In genomic region chr7:26781767-26782131, GRCm38 (mm10) we compare ENCODE assay signal across 21 mouse cellular contexts. TPM values are rescaled to one million over a fixed set of nuclear protein-coding genes. Genes with fewer than 3 reads are reported as not detected.
A peak's percentile ranks its signal among the peaks of the same experiment; 100 is the strongest.
DNase-seq lines count a peak whose midpoint lies in the region; ATAC-seq and TF ChIP-seq lines count a peak whose summit lies in the region.
"Had no signal": no experiment of that assay in that cellular context is flagged by ENCODE, and none has a peak within 500 bp of the region (broad histone marks: within the 10 kb centered on the region; RNA-seq: fewer than 3 reads in every experiment).

No protein-coding gene starts in this region.

- no peak for TF ChIP-seq CTCF in layer of hippocampus, adult 2 months (conservative IDR thresholded peaks at IDR 0.05)

- ATAC-seq in hindbrain, embryonic 14.5 days (ENCODE audit: low FRiP score) = no peak
- peak; percentile 59 for ATAC-seq in stomach, embryonic 14.5 days (ENCODE audit: insufficient number of reproducible peaks, insufficient read depth, low FRiP score, low read depth)
- ATAC-seq: Patski had no signal

- H3K27ac ChIP-seq in hindbrain, embryonic 10.5 days = peak overlapping the region; percentile 66; the same call in 1 of the 2 replicates
- no peak overlapping the region for H3K27ac ChIP-seq in hindbrain, embryonic 14.5 days
- H3K27ac ChIP-seq in stomach, embryonic 14.5 days (ENCODE audit: low read length) = no peak overlapping the region
- no peak overlapping the region for H3K27ac ChIP-seq in layer of hippocampus, adult 2 months
- H3K27ac ChIP-seq: macrophage had no signal

- H3K4me2 ChIP-seq in hindbrain, embryonic 14.5 days (replicated peaks) = no peak overlapping the region
- H3K4me2 ChIP-seq in stomach, embryonic 14.5 days (replicated peaks; ENCODE audit: low read depth, low read length) = no peak overlapping the region
- H3K4me2 ChIP-seq: heart, embryonic 11.5 days; lung, embryonic 14.5 days had no signal

- no peaks in the 10 kb centered on the region for H3K27me3 ChIP-seq in hindbrain, embryonic 10.5 days (ENCODE audit: insufficient read depth, poor library complexity, severe bottlenecking)
- H3K27me3 ChIP-seq in hindbrain, embryonic 14.5 days (ENCODE audit: control insufficient read depth, insufficient read depth, low read length) = no peaks in the 10 kb centered on the region
- no peaks in the 10 kb centered on the region for H3K27me3 ChIP-seq in stomach, embryonic 14.5 days (ENCODE audit: control insufficient read depth, insufficient read depth, low read length)
- H3K27me3 ChIP-seq: midbrain, embryonic 15.5 days had no signal

- no peaks in the 10 kb centered on the region for H3K9me3 ChIP-seq in hindbrain, embryonic 10.5 days
- H3K9me3 ChIP-seq in hindbrain, embryonic 14.5 days (ENCODE audit: control insufficient read depth, low read length) = no peaks in the 10 kb centered on the region
- no peaks in the 10 kb centered on the region for H3K9me3 ChIP-seq in stomach, embryonic 14.5 days (ENCODE audit: control insufficient read depth, low read depth, low read length)
- H3K9me3 ChIP-seq: midbrain, embryonic 15.5 days had no signal

- no peak overlapping the region for H3K4me3 ChIP-seq in hindbrain, embryonic 10.5 days
- no peak overlapping the region for H3K4me3 ChIP-seq in hindbrain, embryonic 14.5 days (replicated peaks; ENCODE audit: low read length)
- no peak overlapping the region for H3K4me3 ChIP-seq in stomach, embryonic 14.5 days (ENCODE audit: low read depth, low read length)
- no peak overlapping the region for H3K4me3 ChIP-seq in layer of hippocampus, adult 2 months
- H3K4me3 ChIP-seq: midbrain, embryonic 15.5 days had no signal

- peak; percentile 5 for DNase-seq in hindbrain, embryonic 10.5 days (ENCODE audit: low spot score)
- no peak for DNase-seq in hindbrain, embryonic 14.5 days (ENCODE audit: low spot score)
- DNase-seq in embryo, embryonic 10 days (ENCODE audit: low spot score) = peak; percentile 41
- DNase-seq in liver = peak; percentile 27
- no peak for DNase-seq in heart, postnatal 4 days
- DNase-seq in layer of hippocampus, adult 2 months (ENCODE audit: low spot score in 2 of 2) = no peak
- DNase-seq in cerebellum, adult 11 months = no peak
- DNase-seq: cerebellum, adult 11-12 months; gastrocnemius, postnatal 36 days; heart, postnatal 36 days; layer of hippocampus, postnatal 36 days; left cerebral cortex, postnatal 4 days; lung, embryonic 14.5 days; thymus, postnatal 36 days had no signal

- no peak overlapping the region for H3K9ac ChIP-seq in hindbrain, embryonic 14.5 days
- no peak overlapping the region for H3K9ac ChIP-seq in stomach, embryonic 14.5 days (replicated peaks; ENCODE audit: low read depth, low read length)
- H3K9ac ChIP-seq: lung, embryonic 14.5 days; midbrain, embryonic 15.5 days had no signal

- H3K36me3 ChIP-seq in hindbrain, embryonic 10.5 days = no peaks in the 10 kb centered on the region
- no peaks in the 10 kb centered on the region for H3K36me3 ChIP-seq in hindbrain, embryonic 14.5 days (replicated peaks; ENCODE audit: control insufficient read depth, insufficient read depth)
- H3K36me3 ChIP-seq in stomach, embryonic 14.5 days (ENCODE audit: control insufficient read depth, insufficient read depth, low read length) = no peaks in the 10 kb centered on the region
- H3K36me3 ChIP-seq: midbrain, embryonic 15.5 days had no signal

- H3K4me1 ChIP-seq in hindbrain, embryonic 10.5 days (replicated peaks) = peaks cover 8% of the 10 kb centered on the region
- 0 out of 2 replicates have a peak, but pooled peaks cover 6% of the 10 kb centered on the region for H3K4me1 ChIP-seq in hindbrain, embryonic 14.5 days (replicated peaks; ENCODE audit: control insufficient read depth, insufficient read depth, low read length)
- H3K4me1 ChIP-seq in stomach, embryonic 14.5 days (ENCODE audit: control insufficient read depth, insufficient read depth, low read length) = no peaks in the 10 kb centered on the region

- WGBS in hindbrain, embryonic 10.5 days = 27% methylated on average over 8 of the region's 8 CpGs
- 27% methylated on average over 6 of the region's 8 CpGs for WGBS in hindbrain, embryonic 14.5 days
- WGBS in stomach, embryonic 14.5 days = 30% methylated on average over 8 of the region's 8 CpGs

RNA-seq across cellular contexts. Expression of gene Cyp2b19, which starts 24.8 kb away (rescaled TPM):
- polyA plus RNA-seq in hindbrain, embryonic 10.5 days (2016; fragmentation: Nextera tagmentation; extraction: Ambion mirVana) = 0.07 TPM in 1 of 2 replicates, not detected in the other
- 0.56 and 0.77 TPM in 2 replicates for polyA plus RNA-seq in hindbrain, embryonic 14.5 days (2014; fragmentation: Nextera tagmentation; extraction: Ambion mirVana)
- 0.35 TPM in 1 of 2 replicates, not detected in the other for polyA plus RNA-seq in stomach, embryonic 14.5 days (2014; fragmentation: Nextera tagmentation; extraction: Ambion mirVana)
- total RNA-seq in heart, postnatal 4 days (2021) = not detected
- not detected for total RNA-seq in layer of hippocampus, adult 2 months (2021)
- total RNA-seq: gastrocnemius, postnatal 36 days; heart, postnatal 36 days; layer of hippocampus, postnatal 36 days; left cerebral cortex, postnatal 4 days had no signal
- polyA plus RNA-seq: cortical plate, adult 2 months; heart, embryonic 11.5 days; kidney, adult 2 months; lung, embryonic 14.5 days; macrophage; Patski had no signal

RNA-seq across cellular contexts. Expression of gene Cyp2g1, which starts 26.9 kb away (rescaled TPM):
- polyA plus RNA-seq in hindbrain, embryonic 10.5 days (2016; fragmentation: Nextera tagmentation; extraction: Ambion mirVana) = not detected in 2 replicates
- polyA plus RNA-seq in hindbrain, embryonic 14.5 days (2014; fragmentation: Nextera tagmentation; extraction: Ambion mirVana) = not detected in 2 replicates
- polyA plus RNA-seq in stomach, embryonic 14.5 days (2014; fragmentation: Nextera tagmentation; extraction: Ambion mirVana) = not detected in 2 replicates
- not detected for total RNA-seq in heart, postnatal 4 days (2021)
- total RNA-seq in layer of hippocampus, adult 2 months (2021) = not detected
- total RNA-seq: gastrocnemius, postnatal 36 days; heart, postnatal 36 days; layer of hippocampus, postnatal 36 days; left cerebral cortex, postnatal 4 days had no signal
- polyA plus RNA-seq: cortical plate, adult 2 months; kidney, adult 2 months; lung, embryonic 14.5 days; macrophage; midbrain, embryonic 15.5 days; Patski had no signal

RNA-seq across cellular contexts. Expression of gene Cyp2a5, which starts 53.4 kb away (rescaled TPM):
- not detected in 2 replicates for polyA plus RNA-seq in hindbrain, embryonic 10.5 days (2016; fragmentation: Nextera tagmentation; extraction: Ambion mirVana)
- polyA plus RNA-seq in hindbrain, embryonic 14.5 days (2014; fragmentation: Nextera tagmentation; extraction: Ambion mirVana) = 1.3 TPM in 2 replicates
- polyA plus RNA-seq in stomach, embryonic 14.5 days (2014; fragmentation: Nextera tagmentation; extraction: Ambion mirVana) = 0.80 TPM in 1 of 2 replicates, not detected in the other
- total RNA-seq in heart, postnatal 4 days (2021) = not detected
- total RNA-seq in layer of hippocampus, adult 2 months (2021) = under 1 TPM in 1 of 2 experiments, not detected in 1; 0.59 TPM
- total RNA-seq: gastrocnemius, postnatal 36 days; heart, postnatal 36 days; layer of hippocampus, postnatal 36 days; left cerebral cortex, postnatal 4 days had no signal
- polyA plus RNA-seq: heart, embryonic 11.5 days; lung, embryonic 14.5 days; macrophage; Patski had no signal

Comparison
In these comparisons a context has a peak if more than half of its experiments do, and no peak if none do; other contexts are left out.
1. DNase-seq: peak in hindbrain, embryonic 10.5 days (single experiment), embryo, embryonic 10 days (single experiment) and liver (single experiment); none in hindbrain, embryonic 14.5 days (single experiment), heart, postnatal 4 days (single experiment), layer of hippocampus, adult 2 months (0 of 2) and cerebellum, adult 11 months (single experiment).